Mouse (Mus musculus) myocyte (in vitro differentiated cells): ENCODE measurements around the gene Dennd1a. TPM values are rescaled to one million over a fixed set of nuclear protein-coding genes. Genes with fewer than 3 reads are reported as not detected.

Experiments used
- H3K27me3 ChIP-seq: one replicate; pipeline ENCODE4 v1.6.1; 2011; ENCODE audit not compliant: control insufficient read depth, insufficient read depth, insufficient read length
- H3K36me3 ChIP-seq: one replicate; pipeline ENCODE4 v1.6.1; 2011; ENCODE audit not compliant: control insufficient read depth, insufficient read depth
- H3K4me2 ChIP-seq: one replicate; pipeline ENCODE4 v1.6.1; 2011; ENCODE audit warnings: low read depth, control low read depth
- H3K4me3 ChIP-seq: one replicate; pipeline ENCODE4 v1.5.1; 2011; ENCODE audit warnings: mild to moderate bottlenecking, control low read depth, moderate library complexity
- H3K79me2 ChIP-seq: one replicate; pipeline ENCODE4 v1.6.1; 2011; ENCODE audit not compliant: control insufficient read depth, insufficient read depth
- H3ac ChIP-seq: one replicate; pipeline ENCODE4 v1.6.1; 2011; ENCODE audit not compliant: control insufficient read depth, insufficient read length
- CEBPB ChIP-seq: IDR thresholded peaks from 2 replicates; pipeline ENCODE4 v1.6.1; 2011; ENCODE audit warnings: mild to moderate bottlenecking, moderate library complexity; ENCODE audit not compliant: poor library complexity, insufficient read depth, severe bottlenecking
- E2F4 ChIP-seq: IDR thresholded peaks from one replicate; pipeline ENCODE4 v1.6.1; 2011; ENCODE audit warnings: mild to moderate bottlenecking, control low read depth, moderate library complexity; ENCODE audit not compliant: insufficient read depth
- MAX ChIP-seq: IDR thresholded peaks from one replicate; pipeline ENCODE4 v1.6.1; 2011; ENCODE audit warnings: low read depth, mild to moderate bottlenecking, control low read depth
- MYOD1 ChIP-seq, 3 experiments: IDR thresholded peaks; one replicate each; pipeline ENCODE4 v1.6.1; 2011; ENCODE audit warnings: control low read depth in 2 of 3, low read depth in 2 of 3, mild to moderate bottlenecking in 2 of 3, moderate library complexity in 1 of 3; ENCODE audit not compliant: insufficient read length in 2 of 3, control insufficient read depth in 1 of 3
- MYOG ChIP-seq, 3 experiments: IDR thresholded peaks; one replicate each; pipeline ENCODE4 v1.6.1; 2011; ENCODE audit warnings: control low read depth in 2 of 3, low read depth in 2 of 3, mild to moderate bottlenecking in 2 of 3; ENCODE audit not compliant: insufficient read length in 2 of 3, control insufficient read depth in 1 of 3, insufficient read depth in 1 of 3
- POLR2A ChIP-seq: IDR thresholded peaks from one replicate; pipeline ENCODE4 v1.6.1; 2011; ENCODE audit warnings: low read depth, mild to moderate bottlenecking, control low read depth, moderate library complexity; ENCODE audit not compliant: insufficient read length
- POLR2AphosphoS2 ChIP-seq: IDR thresholded peaks from one replicate; pipeline ENCODE4 v1.6.1; 2011; ENCODE audit warnings: low read depth, control low read depth; ENCODE audit not compliant: insufficient read length
- REST ChIP-seq: IDR thresholded peaks from one replicate; pipeline ENCODE4 v1.6.1; 2011; ENCODE audit warnings: mild to moderate bottlenecking, control low read depth, moderate library complexity; ENCODE audit not compliant: insufficient read depth, insufficient read length
- SRF ChIP-seq: IDR thresholded peaks from one replicate; pipeline ENCODE4 v1.6.1; 2011; ENCODE audit warnings: low read depth; ENCODE audit not compliant: control insufficient read depth, insufficient read length
- TCF12 ChIP-seq: IDR thresholded peaks from one replicate; pipeline ENCODE4 v1.6.1; 2011; ENCODE audit warnings: mild to moderate bottlenecking, control low read depth; ENCODE audit not compliant: poor library complexity, insufficient read depth, severe bottlenecking
- TCF3 ChIP-seq: IDR thresholded peaks from one replicate; pipeline ENCODE4 v1.6.1; 2011; ENCODE audit warnings: low read depth, control low read depth; ENCODE audit not compliant: insufficient read length
- USF1 ChIP-seq: IDR thresholded peaks from one replicate; pipeline ENCODE4 v1.6.1; 2011; ENCODE audit warnings: low read depth, mild to moderate bottlenecking, control low read depth, moderate library complexity
- polyA plus RNA-seq: library from polyadenylated mRNA; unstranded; fragments of >200 nt; fragmentation: generic; extraction: Trizol; gene quantifications from one replicate; pipeline ENCODE4 v1.2.1, GENCODE M21; 2012; ENCODE audit warnings: missing spikeins

Gene Dennd1a
- polyA plus RNA-seq, 1 experiment: 11.3 TPM

GRCm38 (mm10) chr2:38196199-38197060, 90.8 kb downstream of the Dennd1a start:
- H3K36me3 ChIP-seq: no peaks in the 10 kb centered on the region
- no peaks in the 10 kb centered on the region for H3K79me2 ChIP-seq
- no peak for TF ChIP-seq MYOD1 (IDR thresholded peaks at IDR 0.05; ENCODE audit: control insufficient read depth in 1 of 3, insufficient read length in 2 of 3, low read depth in 2 of 3)
- no peak for TF ChIP-seq E2F4
- TF ChIP-seq MYOG (IDR thresholded peaks at IDR 0.05; ENCODE audit: control insufficient read depth in 1 of 3, insufficient read depth in 1 of 3, insufficient read length in 2 of 3, low read depth in 2 of 3): no peak
- no peak for TF ChIP-seq MAX
- TF ChIP-seq POLR2A: no peak
- no peak for TF ChIP-seq REST
- no peak for TF ChIP-seq CEBPB
- TF ChIP-seq SRF: no peak
- TF ChIP-seq TCF3: no peak
- TF ChIP-seq TCF12: no peak
- TF ChIP-seq POLR2AphosphoS2: no peak
- no peak overlapping the region for H3K4me3 ChIP-seq
- no peaks in the 10 kb centered on the region for H3K27me3 ChIP-seq
- no peak overlapping the region for H3K4me2 ChIP-seq
- H3ac ChIP-seq: no peak overlapping the region

DNA sequence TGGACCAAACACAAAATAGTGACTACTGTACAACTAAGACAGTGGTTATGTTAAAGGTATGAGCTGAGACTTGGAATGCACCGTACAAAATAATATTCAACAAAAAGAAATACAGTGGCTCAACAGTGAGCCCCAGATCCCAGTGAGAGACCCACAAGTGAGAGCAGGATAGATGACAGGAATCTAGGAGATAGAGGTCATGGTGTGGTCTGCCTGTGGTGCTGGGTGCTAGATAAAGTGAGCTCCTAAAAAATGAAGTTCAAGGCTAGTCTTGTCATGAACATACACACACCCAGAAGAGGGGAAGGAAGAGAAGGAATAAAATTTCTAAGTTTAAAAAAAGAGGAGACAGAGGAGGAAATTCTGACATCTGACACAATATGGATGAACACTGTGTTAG, 95.2 kb downstream of the Dennd1a start:
- Histone ChIP-seq H3K27me3 (no peaks in the 10 kb centered on the region), H3K36me3 (no peaks in the 10 kb centered on the region), H3K4me3 (no peak overlapping the region), H3K4me2 (no peak overlapping the region), H3K79me2 (no peaks in the 10 kb centered on the region), H3ac (no peak overlapping the region)
- TF ChIP-seq TCF3: no peak
- TF ChIP-seq MYOG (IDR thresholded peaks at IDR 0.05; ENCODE audit: control insufficient read depth in 1 of 3, insufficient read depth in 1 of 3, insufficient read length in 2 of 3, low read depth in 2 of 3): no peak

DNA sequence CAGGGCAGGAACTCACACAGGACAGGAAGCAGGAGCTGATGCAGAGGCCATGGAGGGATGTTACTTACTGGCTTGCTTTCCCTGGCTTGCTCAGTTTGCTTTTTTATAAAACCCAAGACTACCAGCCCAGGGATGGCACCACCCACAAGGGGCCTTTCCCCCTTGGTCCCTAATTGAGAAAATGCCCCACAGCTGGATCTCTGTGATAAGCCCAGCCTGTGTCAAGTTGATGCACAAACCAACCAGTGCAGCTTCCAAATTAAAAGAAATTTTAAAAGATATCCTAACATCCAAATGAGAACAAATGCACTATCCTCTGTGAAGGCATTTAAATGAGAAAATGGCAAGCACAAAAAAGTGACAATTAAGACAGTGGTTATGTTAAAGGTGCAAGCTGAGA, 95.6 kb downstream of the Dennd1a start:
- H3K4me2 ChIP-seq: no peak overlapping the region
- no peak overlapping the region for H3ac ChIP-seq
- TF ChIP-seq USF1 (no peak), CEBPB (no peak), REST (no peak), MYOD1 (IDR thresholded peaks at IDR 0.05; ENCODE audit: control insufficient read depth in 1 of 3, insufficient read length in 2 of 3, low read depth in 2 of 3) (no peak), POLR2AphosphoS2 (no peak), E2F4 (no peak), POLR2A (no peak), TCF3 (no peak), TCF12 (no peak), MAX (no peak), MYOG (IDR thresholded peaks at IDR 0.05; ENCODE audit: control insufficient read depth in 1 of 3, insufficient read depth in 1 of 3, insufficient read length in 2 of 3, low read depth in 2 of 3) (no peak), SRF (no peak)
- H3K4me3 ChIP-seq: no peak overlapping the region
- H3K36me3 ChIP-seq: no peaks in the 10 kb centered on the region
- H3K79me2 ChIP-seq: no peaks in the 10 kb centered on the region
- no peaks in the 10 kb centered on the region for H3K27me3 ChIP-seq

DNA sequence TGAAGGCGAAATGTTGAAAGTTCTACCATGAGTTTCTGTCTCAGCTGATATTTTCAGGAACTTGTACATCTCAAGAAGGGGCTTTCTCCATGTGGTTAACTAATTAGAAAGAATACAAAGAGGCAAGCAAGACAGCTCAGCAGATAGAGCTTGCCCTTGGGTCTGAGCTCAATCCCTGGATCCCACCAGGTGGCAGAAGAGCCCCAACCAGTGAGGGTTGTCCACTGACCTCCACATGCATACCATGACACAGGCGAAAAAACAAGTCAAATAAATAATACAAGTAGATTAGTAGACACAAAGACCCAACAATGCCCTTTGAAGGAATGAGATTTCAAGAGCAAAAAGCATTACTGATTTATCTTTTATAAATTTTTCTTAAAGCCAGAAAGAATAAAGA, 100.8 kb downstream of the Dennd1a start:
- H3K36me3 ChIP-seq: no peaks in the 10 kb centered on the region
- H3ac ChIP-seq: no peak overlapping the region
- H3K79me2 ChIP-seq: no peaks in the 10 kb centered on the region
- H3K4me3 ChIP-seq: no peak overlapping the region
- H3K27me3 ChIP-seq: no peaks in the 10 kb centered on the region
- no peak for TF ChIP-seq USF1
- no peak for TF ChIP-seq REST
- TF ChIP-seq MAX: no peak
- no peak for TF ChIP-seq POLR2AphosphoS2
- no peak for TF ChIP-seq MYOG (IDR thresholded peaks at IDR 0.05; ENCODE audit: control insufficient read depth in 1 of 3, insufficient read depth in 1 of 3, insufficient read length in 2 of 3, low read depth in 2 of 3)
- TF ChIP-seq CEBPB: no peak
- TF ChIP-seq MYOD1 (IDR thresholded peaks at IDR 0.05; ENCODE audit: control insufficient read depth in 1 of 3, insufficient read length in 2 of 3, low read depth in 2 of 3): no peak
- no peak for TF ChIP-seq POLR2A
- no peak for TF ChIP-seq TCF3
- TF ChIP-seq E2F4: no peak
- no peak for TF ChIP-seq SRF
- H3K4me2 ChIP-seq: no peak overlapping the region

GRCm38 (mm10) chr2:38184977-38185376, 102.2 kb downstream of the Dennd1a start:
- TF ChIP-seq MYOD1 (IDR thresholded peaks at IDR 0.05; ENCODE audit: control insufficient read depth in 1 of 3, insufficient read length in 2 of 3, low read depth in 2 of 3) (no peak), USF1 (no peak)
- H3K36me3 ChIP-seq: no peaks in the 10 kb centered on the region
- H3ac ChIP-seq: no peak overlapping the region
- no peaks in the 10 kb centered on the region for H3K27me3 ChIP-seq
- no peak overlapping the region for H3K4me3 ChIP-seq
- H3K79me2 ChIP-seq: no peaks in the 10 kb centered on the region
- H3K4me2 ChIP-seq: no peak overlapping the region
